Mouse (Mus musculus): ENCODE data around the gene E130208F15Rik.

DNA sequence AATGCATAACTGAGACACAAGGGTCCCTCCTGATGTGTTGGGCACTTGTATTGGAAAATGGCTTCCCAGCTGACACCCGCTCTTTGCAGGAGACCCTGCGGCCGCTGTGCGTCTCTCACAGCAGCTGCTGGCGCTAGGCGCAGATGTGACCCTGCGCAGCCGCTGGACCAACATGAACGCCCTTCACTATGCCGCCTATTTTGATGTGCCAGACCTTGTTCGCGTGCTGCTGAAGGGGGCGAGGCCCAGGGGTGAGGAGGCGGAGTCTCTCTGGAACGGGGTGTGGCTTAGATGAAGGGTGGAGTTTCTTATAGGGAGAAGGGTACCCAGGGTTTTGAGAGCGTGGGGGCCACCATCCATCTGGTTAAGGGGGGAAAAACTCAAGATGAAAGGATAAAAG, 24.3 kb upstream of the E130208F15Rik start:
- TF ChIP-seq CTCF (IDR thresholded peaks at IDR 0.05; ENCODE audit: low read depth) (no peak), EP300 (IDR thresholded peaks at IDR 0.05; ENCODE audit: low read depth) (no peak)

Measured in liver, postnatal 0 days (tissue).